ENCODE assay signal across 8 mouse cellular contexts in genomic region chr4:143074071-143074765, GRCm38 (mm10).
DNase-seq lines count a peak whose midpoint lies in the region; ATAC-seq lines count a peak whose summit lies in the region.

No protein-coding gene starts in this region.

- H3K27ac ChIP-seq in kidney, embryonic 15.5 days: 0 out of 2 replicates have a peak overlapping the region, but pooled peaks have one; percentile 9
- H3K27ac ChIP-seq in forebrain, embryonic 16.5 days (ENCODE audit: low read length): no peak overlapping the region
- H3K27ac ChIP-seq in midbrain, embryonic 15.5 days: no peak overlapping the region

- DNase-seq in kidney, adult 9 months: no peak
- DNase-seq in adrenal gland, postnatal 10 days: peak; percentile 73
- peak; percentile 53 for DNase-seq in kidney, postnatal 10 days
- DNase-seq in cerebellum, postnatal 36 days: no peak
- no peak for DNase-seq in spleen, postnatal 14 days (ENCODE audit: low spot score in 2 of 2)

- peak overlapping the region; percentile 70 for H3K4me2 ChIP-seq in kidney, embryonic 15.5 days
- peak overlapping the region; percentile 43 for H3K4me2 ChIP-seq in forebrain, embryonic 16.5 days (ENCODE audit: low read length)
- H3K4me2 ChIP-seq in midbrain, embryonic 15.5 days: peak overlapping the region; percentile 55

- H3K9ac ChIP-seq in kidney, embryonic 15.5 days: peak overlapping the region; percentile 35
- H3K9ac ChIP-seq in forebrain, embryonic 16.5 days (replicated peaks; ENCODE audit: low read depth, low read length): peak overlapping the region; percentile 45; the same call in 1 of the 2 replicates
- peak overlapping the region; percentile 44 for H3K9ac ChIP-seq in midbrain, embryonic 15.5 days

- 2% methylated on average over 20 of the region's 20 CpGs for WGBS in kidney, embryonic 15.5 days
- 7% methylated on average over 20 of the region's 20 CpGs for WGBS in forebrain, embryonic 16.5 days
- 5% methylated on average over 20 of the region's 20 CpGs for WGBS in midbrain, embryonic 15.5 days

- peaks cover 18% of the 10 kb centered on the region for H3K4me1 ChIP-seq in kidney, embryonic 15.5 days
- peaks cover 7% of the 10 kb centered on the region; the same call in 1 of the 2 replicates for H3K4me1 ChIP-seq in forebrain, embryonic 16.5 days (replicated peaks; ENCODE audit: control insufficient read depth, insufficient read depth, low read length)
- H3K4me1 ChIP-seq in midbrain, embryonic 15.5 days: peaks cover 16% of the 10 kb centered on the region

- H3K4me3 ChIP-seq in kidney, embryonic 15.5 days (replicated peaks): peak overlapping the region; percentile 35
- H3K4me3 ChIP-seq in forebrain, embryonic 16.5 days (replicated peaks; ENCODE audit: low read length): peak overlapping the region; percentile 17; the same call in 1 of the 2 replicates
- H3K4me3 ChIP-seq in midbrain, embryonic 15.5 days: peak overlapping the region; percentile 31

- no peaks in the 10 kb centered on the region for H3K27me3 ChIP-seq in kidney, embryonic 15.5 days
- H3K27me3 ChIP-seq in forebrain, embryonic 16.5 days (replicated peaks; ENCODE audit: control insufficient read depth, insufficient read depth, low read length): no peaks in the 10 kb centered on the region
- H3K27me3 ChIP-seq in midbrain, embryonic 15.5 days (replicated peaks): no peaks in the 10 kb centered on the region

- no peaks in the 10 kb centered on the region for H3K36me3 ChIP-seq in kidney, embryonic 15.5 days
- H3K36me3 ChIP-seq in forebrain, embryonic 16.5 days (ENCODE audit: control insufficient read depth, insufficient read depth): no peaks in the 10 kb centered on the region
- no peaks in the 10 kb centered on the region for H3K36me3 ChIP-seq in midbrain, embryonic 15.5 days (replicated peaks)

- H3K9me3 ChIP-seq in kidney, embryonic 15.5 days (replicated peaks): no peaks in the 10 kb centered on the region
- H3K9me3 ChIP-seq in forebrain, embryonic 16.5 days (ENCODE audit: control insufficient read depth, low read length): no peaks in the 10 kb centered on the region
- no peaks in the 10 kb centered on the region for H3K9me3 ChIP-seq in midbrain, embryonic 15.5 days

- peak; percentile 60 for ATAC-seq in kidney, embryonic 15.5 days (replicated peaks; ENCODE audit: low FRiP score)
- no peak for ATAC-seq in forebrain, embryonic 16.5 days
- ATAC-seq in midbrain, embryonic 15.5 days (replicated peaks): peak; percentile 71; the same call in 1 of the 2 replicates

Comparison
In these comparisons a context has a peak if more than half of its experiments do, and no peak if none do; other contexts are left out.
1. DNase-seq: peak in adrenal gland, postnatal 10 days (single experiment) and kidney, postnatal 10 days (single experiment); none in kidney, adult 9 months (single experiment), cerebellum, postnatal 36 days (0 of 2) and spleen, postnatal 14 days (0 of 2).
2. Peak in every context shown above with its lines, with median percentiles within 50 percentile points of each other: H3K4me2 ChIP-seq, H3K4me3 ChIP-seq and H3K9ac ChIP-seq.